Mouse (Mus musculus) urinary bladder, postnatal 36 days (tissue): ENCODE results near the gene Mlph.

Experiments
- DNase-seq, 2 experiments: peaks; one replicate each; pipeline ENCODE4 v3.0.0; 2022; ENCODE audit warnings: low spot score in 2 of 2, mixed read lengths in 1 of 2

Gene Mlph

GRCm38 (mm10) chr1:90914948-90915569 is at the start of gene Mlph:
TSS of gene Mlph (plus strand) at chr1:90915085.
- peak; percentile 47 to 60 for DNase-seq

DNA sequence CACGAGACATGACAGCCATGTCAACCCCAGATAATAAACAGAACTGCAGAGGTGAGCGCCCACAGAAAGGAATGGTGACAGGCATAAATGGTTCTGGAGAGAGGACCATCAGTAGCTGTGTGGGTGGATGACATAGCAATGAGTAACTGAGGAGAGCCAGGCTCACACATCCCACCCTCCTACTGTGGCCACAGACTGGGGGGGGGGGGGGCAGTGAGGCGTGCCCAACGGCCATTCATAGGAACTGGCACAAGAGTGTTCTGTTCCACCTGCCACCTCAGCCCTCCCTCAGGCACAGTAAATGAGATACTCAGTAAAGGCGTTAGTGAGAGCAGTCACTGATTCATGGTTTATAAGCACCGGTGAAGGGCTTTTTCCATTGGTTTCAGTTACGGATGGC is 48.2 kb upstream of the Mlph start:
- DNase-seq = no peak

DNA sequence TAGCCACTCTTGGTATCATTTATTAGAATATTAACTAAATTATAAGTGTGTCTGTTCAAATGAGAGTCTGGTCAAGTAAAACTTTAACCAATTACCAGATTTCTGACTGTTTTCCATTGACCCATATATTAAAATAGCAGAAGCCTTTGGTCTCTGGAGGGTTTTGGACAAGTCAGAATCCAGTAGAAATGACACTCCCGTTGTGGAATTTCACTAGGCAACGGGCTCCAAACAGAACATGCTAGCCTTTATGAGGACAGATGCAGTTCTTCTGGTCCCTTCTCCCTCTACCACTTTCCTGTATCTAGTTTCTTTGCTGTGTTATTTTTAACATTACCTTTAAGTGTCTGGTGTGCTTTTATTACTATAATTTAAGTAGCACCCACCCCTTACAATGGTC is 44.3 kb upstream of the Mlph start:
- DNase-seq = no peak

DNA sequence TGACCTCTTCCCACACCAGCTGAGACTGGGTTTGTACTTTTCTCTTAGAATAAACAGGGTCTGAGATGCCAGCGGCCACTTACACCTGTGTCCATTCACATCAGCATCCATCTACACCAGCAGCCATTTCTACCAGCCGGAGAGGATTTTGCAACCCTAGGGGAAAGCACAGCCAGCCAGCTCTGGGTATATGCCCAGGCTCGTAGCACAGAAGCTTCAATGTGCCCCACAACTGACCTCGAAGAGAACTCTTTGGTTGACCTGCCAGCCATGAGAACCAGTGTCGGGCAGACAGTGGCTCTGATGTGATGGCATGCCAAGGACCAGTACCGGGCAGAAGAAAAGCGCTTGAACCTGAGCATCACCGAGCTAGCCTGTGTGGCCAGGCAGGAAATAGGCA is 39.5 kb upstream of the Mlph start:
- peak in 1 of 2 experiments; percentile 10 for DNase-seq

- DNase-seq = no peak
Measured at GRCm38 (mm10) chr1:90875961-90876360, 38.9 kb upstream of the Mlph start.

- DNase-seq = no peak
Measured at GRCm38 (mm10) chr1:90876486-90877270, 38.2 kb upstream of the Mlph start.

GRCm38 (mm10) chr1:90885771-90886460 is 29.0 kb upstream of the Mlph start:
- DNase-seq = no peak

- DNase-seq = no peak
Measured at GRCm38 (mm10) chr1:90894521-90894920, 20.4 kb upstream of the Mlph start.

DNA sequence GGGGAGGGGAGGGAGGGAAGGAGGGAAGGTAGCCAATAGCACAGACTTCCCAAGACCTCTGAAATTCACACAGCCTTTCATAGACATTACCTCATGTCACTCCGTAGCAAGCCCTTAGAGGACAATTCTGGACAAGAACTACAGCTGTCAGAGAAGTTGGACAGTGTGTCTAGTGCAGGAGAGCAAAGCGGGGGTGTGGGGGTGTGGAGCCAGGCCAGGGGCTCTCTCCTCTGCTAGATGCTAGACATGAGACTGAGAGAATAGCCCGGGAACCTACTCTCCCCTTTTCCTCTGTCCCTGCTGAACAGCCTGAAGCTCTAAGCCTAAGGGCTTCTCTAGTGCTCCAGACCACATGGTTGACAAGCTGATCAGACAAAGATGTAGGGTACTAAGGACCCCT is 19.9 kb upstream of the Mlph start:
- no peak for DNase-seq

DNA sequence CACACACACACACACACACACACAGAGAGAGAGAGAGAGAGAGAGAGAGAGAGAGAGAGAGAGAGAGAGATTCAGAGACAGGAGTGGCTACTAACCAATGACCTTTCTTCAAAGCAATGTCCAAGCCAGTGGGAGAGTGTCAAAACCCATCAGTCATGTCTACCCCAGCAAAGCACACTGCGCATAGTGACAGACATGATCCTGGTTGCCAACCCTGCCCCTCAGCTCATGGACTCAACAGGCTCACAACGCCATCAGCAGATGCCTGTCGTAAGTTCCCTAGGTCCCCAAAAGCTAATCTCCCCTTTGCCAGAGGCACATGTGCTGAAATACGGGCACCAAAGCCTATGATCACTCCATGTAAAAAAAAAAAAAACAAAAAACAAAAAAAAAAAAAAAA is 18.6 kb upstream of the Mlph start:
- DNase-seq = no peak

DNA sequence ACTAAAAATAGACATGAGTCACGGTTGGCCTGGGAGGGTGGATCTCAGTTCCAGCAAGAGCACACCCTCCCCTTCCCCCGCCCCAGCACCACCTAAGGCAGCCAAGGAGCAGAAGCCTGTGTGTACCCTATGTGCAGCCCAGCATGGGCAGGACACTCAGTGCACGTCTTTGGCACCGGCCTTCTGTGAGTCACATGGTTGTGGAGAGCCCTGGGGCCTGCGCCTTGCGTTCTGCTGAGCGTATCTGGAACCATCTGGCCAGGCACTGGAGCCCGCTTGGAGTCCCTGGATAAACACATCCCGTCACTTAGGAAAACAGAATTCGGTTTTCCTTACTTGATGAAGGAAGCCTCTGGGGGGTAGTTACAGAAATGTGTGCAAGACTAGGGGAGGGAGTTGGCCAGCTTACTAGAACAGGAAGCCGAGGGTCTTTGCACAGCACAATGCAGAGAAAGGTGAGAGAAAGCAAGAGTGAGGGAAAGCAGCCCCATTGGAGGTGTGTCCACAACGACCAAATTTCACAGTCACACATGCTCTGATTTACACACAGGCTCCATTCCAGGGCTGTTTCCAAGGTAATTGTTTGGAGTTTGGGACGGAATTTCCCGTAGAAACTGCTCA is 18.0 kb upstream of the Mlph start:
- DNase-seq = peak; percentile 60 to 75

DNA sequence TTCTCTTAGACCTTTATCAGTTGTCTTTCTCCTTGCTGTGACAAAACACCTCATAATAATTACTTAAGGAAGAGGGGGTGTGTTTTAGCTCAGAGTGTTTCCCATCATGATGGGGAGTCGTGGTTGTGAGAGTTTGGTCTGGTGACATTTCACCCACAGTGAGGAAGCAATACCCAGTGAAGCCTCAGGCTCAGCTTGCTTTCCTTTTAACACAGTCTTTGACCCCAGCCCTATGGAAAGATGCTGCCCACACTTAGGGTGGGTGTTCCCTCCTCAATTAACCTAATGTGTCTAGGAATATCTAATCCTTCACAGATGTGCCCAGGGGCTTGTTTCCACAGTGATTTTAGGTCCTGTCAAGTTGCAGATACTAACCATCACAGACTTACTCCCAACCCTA is 16.9 kb upstream of the Mlph start:
- no peak for DNase-seq

DNA sequence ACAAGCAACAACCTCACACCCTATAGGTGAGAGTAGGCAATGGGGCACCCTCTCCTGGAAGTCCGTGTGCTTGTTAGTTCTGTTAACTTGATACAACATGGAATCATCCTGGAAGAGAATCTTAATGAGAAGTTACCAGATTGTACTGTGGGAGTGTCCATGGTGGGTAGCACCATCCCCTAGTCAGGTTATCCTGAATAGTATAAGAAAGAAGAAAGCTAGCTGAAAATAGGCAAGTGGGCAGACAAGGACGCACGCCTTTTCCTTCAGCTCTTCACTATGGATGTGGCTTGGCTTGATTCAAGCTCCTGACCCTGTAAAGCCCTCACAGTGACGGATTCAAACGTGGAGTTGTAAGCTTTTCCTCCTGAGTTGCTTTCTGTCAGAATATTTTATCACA is 15.1 kb upstream of the Mlph start:
- DNase-seq = no peak

GRCm38 (mm10) chr1:90900406-90900805 is 14.5 kb upstream of the Mlph start:
- no peak for DNase-seq

GRCm38 (mm10) chr1:90901246-90901645 is 13.6 kb upstream of the Mlph start:
- DNase-seq = no peak

GRCm38 (mm10) chr1:90901681-90902208 is 13.1 kb upstream of the Mlph start:
- DNase-seq = no peak

GRCm38 (mm10) chr1:90902751-90903150 is 12.1 kb upstream of the Mlph start:
- no peak for DNase-seq

DNA sequence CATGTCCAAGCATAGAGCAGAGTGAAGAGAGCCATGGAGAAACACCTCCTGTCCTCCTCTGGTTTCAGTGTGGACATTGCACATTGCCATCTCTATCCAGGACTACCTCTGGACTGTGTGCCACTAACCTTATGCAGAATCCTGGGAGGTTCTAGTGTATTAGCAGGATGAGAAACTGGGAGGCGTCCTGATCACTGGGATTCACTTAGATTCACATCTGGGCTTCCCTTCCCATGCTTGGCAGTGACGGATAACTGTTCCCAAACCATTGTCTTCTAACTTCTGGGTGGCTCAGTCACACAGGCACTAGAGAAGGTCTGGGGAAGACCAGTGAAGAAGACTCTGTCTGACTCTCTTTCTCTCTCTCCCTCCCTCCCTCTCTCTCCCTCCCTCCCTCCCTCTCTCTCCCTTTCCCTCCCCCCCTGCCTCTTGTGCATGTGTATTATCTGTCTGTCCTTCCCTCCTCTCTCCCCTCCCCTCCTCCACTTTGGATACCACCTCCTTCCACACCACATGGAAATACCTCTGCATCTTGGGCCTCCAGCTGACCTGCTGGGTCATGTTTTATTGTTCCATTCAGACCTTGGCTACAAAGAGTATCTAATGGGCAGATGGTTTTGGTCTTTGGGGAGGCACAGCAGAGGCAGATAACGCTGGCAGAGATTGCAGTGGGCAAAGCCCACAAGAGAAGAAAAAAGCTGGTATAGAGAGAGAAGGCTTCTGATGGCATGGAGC is 11.5 kb upstream of the Mlph start:
- no peak for DNase-seq

DNA sequence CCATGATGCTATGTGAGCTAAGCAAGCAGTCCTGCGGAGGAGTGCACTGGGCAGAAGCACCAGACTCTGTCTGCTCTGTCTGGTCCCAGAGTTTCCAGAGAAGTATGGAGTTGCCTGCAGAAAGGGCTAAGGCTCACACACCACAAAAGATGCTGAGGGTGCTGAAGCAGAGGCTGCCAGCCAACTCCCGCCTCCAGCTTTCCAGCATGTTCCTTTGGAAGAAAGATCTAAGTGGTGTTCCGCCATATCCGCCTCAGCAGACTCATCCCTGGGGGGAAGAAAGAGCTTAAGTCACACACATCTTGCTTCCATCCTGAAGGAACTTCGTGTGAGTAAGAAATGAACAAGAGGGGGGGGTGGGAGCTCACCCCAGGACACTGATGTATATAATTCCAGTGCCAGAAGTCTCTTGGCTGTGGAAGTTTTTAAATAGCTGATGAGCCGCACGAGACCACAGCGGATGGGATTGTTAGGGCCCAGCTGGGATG is 10.9 kb upstream of the Mlph start:
- no peak for DNase-seq

GRCm38 (mm10) chr1:90904729-90905404 is 10.0 kb upstream of the Mlph start:
- no peak for DNase-seq

GRCm38 (mm10) chr1:90906357-90906756 is 8.5 kb upstream of the Mlph start:
- DNase-seq = peak; percentile 47 to 59
